Mouse (Mus musculus) CH12.LX (cell line): ENCODE measurements around the gene Zc3h12c. TPM values are rescaled to one million over a fixed set of nuclear protein-coding genes. Genes with fewer than 3 reads are reported as not detected.

ENCODE experiments used
- DNase-seq: peaks from one replicate; pipeline ENCODE4 v3.0.0-alpha.2; 2013; ENCODE audit errors: extremely low read depth
- H3K27ac ChIP-seq: 2 replicates; pipeline ENCODE4 v1.5.1; 2012; ENCODE audit warnings: low read depth, mild to moderate bottlenecking, control low read depth, moderate library complexity; ENCODE audit not compliant: insufficient read depth
- H3K27me3 ChIP-seq: replicated peaks from 2 replicates; pipeline ENCODE3; 2012; ENCODE audit warnings: inconsistent platforms
- H3K36me3 ChIP-seq, 2 experiments: replicated peaks in 1 of 2; 2 replicates each; pipeline versions ENCODE3 to v1.6.1; 2012; ENCODE audit warnings: inconsistent platforms in 1 of 2, low read length in 1 of 2, mild to moderate bottlenecking in 1 of 2, mixed read lengths in 1 of 2, moderate library complexity in 1 of 2; ENCODE audit not compliant: control insufficient read depth in 1 of 2, insufficient read depth in 1 of 2
- H3K4me1 ChIP-seq, 2 experiments: 2 replicates each; pipeline ENCODE4 v1.6.1; 2012; ENCODE audit warnings: inconsistent platforms in 1 of 2, moderate library complexity in 1 of 2; ENCODE audit not compliant: insufficient read depth in 2 of 2, control insufficient read depth in 1 of 2
- H3K4me2 ChIP-seq: 2 replicates; pipeline ENCODE4 v1.6.1; 2012; ENCODE audit warnings: low read depth, mild to moderate bottlenecking, control low read depth; ENCODE audit not compliant: poor library complexity, insufficient read depth, severe bottlenecking
- H3K4me3 ChIP-seq, 3 experiments: fragments of 150-350 bp in 1 of 3; sonication (generic) in 1 of 3; replicated peaks in 1 of 3; 2 replicates each; pipeline versions ENCODE3 to v1.5.1; 2011 to 2012; ENCODE audit warnings: low read depth in 2 of 3, low read length in 2 of 3, mild to moderate bottlenecking in 2 of 3, moderate library complexity in 2 of 3, control low read depth in 1 of 3, improper control_type of control experiment in 1 of 3, inconsistent platforms in 1 of 3, mixed read lengths in 1 of 3; ENCODE audit not compliant: poor library complexity in 1 of 3
- H3K79me2 ChIP-seq: replicated peaks from 2 replicates; pipeline ENCODE4 v1.6.1; 2012; ENCODE audit warnings: mild to moderate bottlenecking, moderate library complexity; ENCODE audit not compliant: control insufficient read depth, poor library complexity, insufficient read depth, severe bottlenecking; ENCODE audit errors: extremely low read depth
- H3K9ac ChIP-seq: 2 replicates; pipeline ENCODE4 v1.6.1; 2012; ENCODE audit warnings: low read depth, mild to moderate bottlenecking, control low read depth, moderate library complexity; ENCODE audit not compliant: insufficient read depth
- H3K9me3 ChIP-seq: replicated peaks from 2 replicates; pipeline ENCODE3; 2012; ENCODE audit warnings: low read length, inconsistent platforms, mixed read lengths
- NELFE ChIP-seq: IDR thresholded peaks from 2 replicates; pipeline ENCODE4 v1.6.1; 2011; ENCODE audit warnings: low read depth, low read length, improper control_type of control experiment
- dilution Hi-C: fragments of 300-500 bp; cut with MboI; formaldehyde crosslinking; loops from 2 replicates; pipeline ENCODE4 v1.14.3; 2020; ENCODE audit warnings: low sequenced_read_pairs; ENCODE audit not compliant: extremely low pct_unique_long_range_greater_than_20kb, extremely low pct_ligation_motif_present
- in situ Hi-C: fragments of 300-500 bp; cut with MboI; formaldehyde crosslinking; loops from 3 replicates; pipeline ENCODE4 v1.14.3; 2019; ENCODE audit warnings: low sequenced_read_pairs, low pct_ligation_motif_present, low pct_unique_long_range_greater_than_20kb, mixed read lengths
- polyA plus RNA-seq: library from polyadenylated mRNA; unstranded; fragments of >175 nt; gene quantifications from 2 replicates; pipeline ENCODE4 v1.2.1, GENCODE M21; 2012; ENCODE audit warnings: low read depth; ENCODE audit not compliant: insufficient read length
- total RNA-seq, 2 experiments: library from RNA; depleted of rRNA; stranded (reverse); fragments of 300-350 nt in 1 of 2; fragments of >200 nt in 1 of 2; gene quantifications; 2 replicates each; pipeline ENCODE4 v1.2.3; 2012 to 2014

Zc3h12c gene
- total and polyA plus RNA-seq, 3 experiments = 11.2 to 36.1 (median 21.7) TPM

DNA sequence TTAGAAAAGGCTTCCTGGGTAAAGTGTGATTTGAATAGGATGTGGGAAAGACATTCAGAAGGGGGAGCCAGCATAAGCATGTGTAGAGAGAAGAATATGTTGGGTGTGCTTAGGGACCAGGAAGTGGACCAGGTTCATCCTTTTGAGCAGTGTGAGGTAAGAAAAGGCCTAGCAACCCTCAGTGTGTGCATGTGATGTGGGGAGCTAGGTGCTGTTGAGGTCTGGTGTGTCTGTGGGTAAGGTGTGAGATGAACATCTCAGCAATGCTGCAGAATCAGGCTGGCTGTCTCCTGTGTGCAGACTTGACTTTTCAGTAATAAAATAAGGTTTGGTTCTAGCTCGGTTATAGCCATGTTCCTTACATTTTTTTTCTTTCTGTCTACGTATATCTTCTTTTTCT, 98.3 kb downstream of the Zc3h12c start:
- H3K79me2 ChIP-seq = no peaks in the 10 kb centered on the region
- no peak for DNase-seq
- peak overlapping the region; percentile 70; the same call in 1 of the 2 replicates for H3K27ac ChIP-seq
- H3K27me3 ChIP-seq = no peaks in the 10 kb centered on the region
- no peaks in the 10 kb centered on the region for H3K9me3 ChIP-seq
- H3K4me1 ChIP-seq = peaks cover 2 to 4% of the 10 kb centered on the region in 2 experiments; a peak in 2 of 4 replicates
- no peak overlapping the region for H3K4me3 ChIP-seq
- in situ Hi-C loops (no loop called here), dilution Hi-C loops (no loop called here)
- H3K36me3 ChIP-seq = peaks cover 54 to 81% of the 10 kb centered on the region in 2 experiments
- no peak for TF ChIP-seq NELFE
- H3K9ac ChIP-seq = no peak overlapping the region
- no peak overlapping the region for H3K4me2 ChIP-seq

Other genes starting within 250 kb of the Zc3h12c start
- 35.2 and 41.6 TPM in 2 replicates for gene Fdx1, start 205.0 kb downstream of the Zc3h12c start, total RNA-seq (2012; rRNA removed)
- gene Fdx1, start 205.0 kb downstream of the Zc3h12c start, total RNA-seq (2014; rRNA removed) = 69.2 and 80.0 TPM in 2 replicates
- gene Fdx1, start 205.0 kb downstream of the Zc3h12c start, polyA plus RNA-seq = 44.4 and 51.1 TPM in 2 replicates
- 86.1 and 97.2 TPM in 2 replicates for gene Rdx, start 121.4 kb downstream of the Zc3h12c start, total RNA-seq (2012; rRNA removed)
- gene Rdx, start 121.4 kb downstream of the Zc3h12c start, total RNA-seq (2014; rRNA removed) = 157 and 180 TPM in 2 replicates
- gene Rdx, start 121.4 kb downstream of the Zc3h12c start, polyA plus RNA-seq = 121 and 125 TPM in 2 replicates